ENCODE assay signal across 15 mouse cellular contexts in genomic region chr13:63102848-63103585, GRCm38 (mm10).
DNase-seq lines count a peak whose midpoint lies in the region; ATAC-seq and TF ChIP-seq lines count a peak whose summit lies in the region.
"Had no signal": no experiment of that assay in that cellular context is flagged by ENCODE, and none has a peak within 500 bp of the region (broad histone marks: within the 10 kb centered on the region; RNA-seq: fewer than 3 reads in every experiment).

No protein-coding gene starts in this region.

- H3K4me2 ChIP-seq in forebrain, embryonic 13.5 days = no peak overlapping the region
- H3K4me2 ChIP-seq in forebrain, embryonic 11.5 days (ENCODE audit: low read depth, low read length, severe bottlenecking) = no peak overlapping the region
- no peak overlapping the region for H3K4me2 ChIP-seq in lung, embryonic 14.5 days
- H3K4me2 ChIP-seq in hindbrain, embryonic 16.5 days (ENCODE audit: low read length) = no peak overlapping the region
- H3K4me2 ChIP-seq: heart, embryonic 11.5 days; neural tube, embryonic 13.5 days had no signal

- no peaks in the 10 kb centered on the region for H3K4me1 ChIP-seq in forebrain, embryonic 13.5 days
- H3K4me1 ChIP-seq in forebrain, embryonic 11.5 days (replicated peaks; ENCODE audit: control insufficient read depth, insufficient read depth, low read length) = no peaks in the 10 kb centered on the region
- peaks cover 14% of the 10 kb centered on the region for H3K4me1 ChIP-seq in lung, embryonic 14.5 days (ENCODE audit: insufficient read depth)
- no peaks in the 10 kb centered on the region for H3K4me1 ChIP-seq in hindbrain, embryonic 16.5 days (ENCODE audit: control insufficient read depth, insufficient read depth, low read depth, low read length)
- H3K4me1 ChIP-seq: neural tube, embryonic 13.5 days had no signal

- no peak overlapping the region for H3ac ChIP-seq in C2C12 (ENCODE audit: control insufficient read depth, insufficient read length, low read depth)

- H3K36me3 ChIP-seq in forebrain, embryonic 13.5 days (ENCODE audit: poor library complexity, severe bottlenecking) = no peaks in the 10 kb centered on the region
- no peaks in the 10 kb centered on the region for H3K36me3 ChIP-seq in forebrain, embryonic 11.5 days (ENCODE audit: control insufficient read depth, insufficient read depth, low read length)
- no peaks in the 10 kb centered on the region for H3K36me3 ChIP-seq in lung, embryonic 14.5 days (ENCODE audit: insufficient read depth)
- no peaks in the 10 kb centered on the region for H3K36me3 ChIP-seq in C2C12 (ENCODE audit: control insufficient read depth, insufficient read depth)
- no peaks in the 10 kb centered on the region for H3K36me3 ChIP-seq in hindbrain, embryonic 16.5 days (ENCODE audit: control insufficient read depth, insufficient read depth, low read length)
- H3K36me3 ChIP-seq: neural tube, embryonic 13.5 days had no signal

- H3K27ac ChIP-seq in forebrain, embryonic 13.5 days = no peak overlapping the region
- no peak overlapping the region for H3K27ac ChIP-seq in forebrain, embryonic 11.5 days (ENCODE audit: low read depth, low read length)
- H3K27ac ChIP-seq in lung, embryonic 14.5 days (ENCODE audit: low read depth) = peak overlapping the region; percentile 65; the same call in 1 of the 2 replicates
- H3K27ac ChIP-seq in hindbrain, embryonic 16.5 days (ENCODE audit: low read depth, low read length) = no peak overlapping the region
- H3K27ac ChIP-seq: gastrocnemius, adult 2 months; kidney, postnatal 0 days; neural tube, embryonic 13.5 days had no signal

- H3K27me3 ChIP-seq in forebrain, embryonic 13.5 days = peaks cover 5% of the 10 kb centered on the region
- H3K27me3 ChIP-seq in forebrain, embryonic 11.5 days (ENCODE audit: control insufficient read depth, insufficient read depth, low read length) = no peaks in the 10 kb centered on the region
- no peaks in the 10 kb centered on the region for H3K27me3 ChIP-seq in lung, embryonic 14.5 days (ENCODE audit: insufficient read depth, low read length)
- H3K27me3 ChIP-seq in C2C12 (ENCODE audit: control insufficient read depth, insufficient read depth, insufficient read length) = no peaks in the 10 kb centered on the region
- H3K27me3 ChIP-seq in hindbrain, embryonic 16.5 days (replicated peaks; ENCODE audit: control insufficient read depth, insufficient read depth, low read length) = no peaks in the 10 kb centered on the region
- H3K27me3 ChIP-seq: neural tube, embryonic 13.5 days had no signal

- H3K9me3 ChIP-seq in forebrain, embryonic 13.5 days (replicated peaks) = no peaks in the 10 kb centered on the region
- no peaks in the 10 kb centered on the region for H3K9me3 ChIP-seq in forebrain, embryonic 11.5 days (ENCODE audit: control insufficient read depth, low read length)
- no peaks in the 10 kb centered on the region for H3K9me3 ChIP-seq in lung, embryonic 14.5 days (ENCODE audit: low read depth, low read length)
- no peaks in the 10 kb centered on the region for H3K9me3 ChIP-seq in hindbrain, embryonic 16.5 days (ENCODE audit: control insufficient read depth, low read length)
- H3K9me3 ChIP-seq: neural tube, embryonic 13.5 days had no signal

- no peaks in the 10 kb centered on the region for H3K79me2 ChIP-seq in C2C12 (ENCODE audit: control insufficient read depth, insufficient read depth)

- no peak for DNase-seq in forebrain, embryonic 11.5 days (ENCODE audit: low spot score)
- peak; percentile 67 for DNase-seq in lung, embryonic 14.5 days
- no peak for DNase-seq in lung, postnatal 25 days (ENCODE audit: low spot score)
- no peak for DNase-seq in thymus, postnatal 4 days
- DNase-seq in testis, postnatal 14 days (ENCODE audit: low spot score) = no peak
- DNase-seq: cerebellum, adult 11-12 months; gastrocnemius, adult 2 months; layer of hippocampus, adult 9-11 months had no signal

- no peak for TF ChIP-seq CTCF in lung, embryonic 14.5 days (IDR thresholded peaks at IDR 0.05; ENCODE audit: low read depth)
- no peak for TF ChIP-seq CTCF in C2C12 (IDR thresholded peaks at IDR 0.05; ENCODE audit: control insufficient read depth, insufficient read depth, insufficient read length)

- H3K79me3 ChIP-seq in C2C12 (ENCODE audit: low read depth) = no peaks in the 10 kb centered on the region

- ATAC-seq in forebrain, embryonic 13.5 days = peak; percentile 30; the same call in 1 of the 2 replicates
- ATAC-seq in forebrain, embryonic 11.5 days (replicated peaks; ENCODE audit: low FRiP score) = no peak
- peak; percentile 78 for ATAC-seq in lung, embryonic 14.5 days (ENCODE audit: insufficient read depth)
- 0 out of 2 replicates have a peak, but pooled peaks have one; percentile 42 for ATAC-seq in hindbrain, embryonic 16.5 days

- H3K4me3 ChIP-seq in forebrain, embryonic 13.5 days = no peak overlapping the region
- no peak overlapping the region for H3K4me3 ChIP-seq in forebrain, embryonic 11.5 days (ENCODE audit: low read depth, low read length)
- no peak overlapping the region for H3K4me3 ChIP-seq in lung, embryonic 14.5 days (ENCODE audit: low read depth, low read length)
- no peak overlapping the region for H3K4me3 ChIP-seq in C2C12 (ENCODE audit: insufficient read depth, poor library complexity, severe bottlenecking)
- H3K4me3 ChIP-seq in hindbrain, embryonic 16.5 days (ENCODE audit: low read length) = no peak overlapping the region
- H3K4me3 ChIP-seq: gastrocnemius, adult 2 months; megakaryocyte, embryonic 14.5 days; neural tube, embryonic 13.5 days had no signal

- 67% methylated on average over 8 of the region's 8 CpGs for WGBS in forebrain, embryonic 13.5 days
- WGBS in forebrain, embryonic 11.5 days = 74% methylated on average over 8 of the region's 8 CpGs
- 25% methylated on average over 8 of the region's 8 CpGs for WGBS in lung, embryonic 14.5 days
- WGBS in hindbrain, embryonic 16.5 days = 35% methylated on average over 8 of the region's 8 CpGs

- H3K9ac ChIP-seq in forebrain, embryonic 13.5 days = no peak overlapping the region
- H3K9ac ChIP-seq in forebrain, embryonic 11.5 days (ENCODE audit: low read length) = no peak overlapping the region
- no peak overlapping the region for H3K9ac ChIP-seq in lung, embryonic 14.5 days
- no peak overlapping the region for H3K9ac ChIP-seq in hindbrain, embryonic 16.5 days (ENCODE audit: low read depth, low read length)
- H3K9ac ChIP-seq: neural tube, embryonic 13.5 days had no signal

TF ChIP-seq in C2C12, 6 proteins besides CTCF, POLR2A, EP300 and RAD21:
- TF ChIP-seq MYOD1 (IDR thresholded peaks at IDR 0.05; ENCODE audit: control insufficient read depth, insufficient read length, low read depth) (peak; percentile 67), MAX (IDR thresholded peaks at IDR 0.05) (no peak), CEBPB (IDR thresholded peaks at IDR 0.05; ENCODE audit: low read depth) (no peak), FOSL1 (IDR thresholded peaks at IDR 0.05; ENCODE audit: insufficient read depth, low read length, poor library complexity, severe bottlenecking) (no peak), MYOG (IDR thresholded peaks at IDR 0.05; ENCODE audit: control insufficient read depth, extremely low read depth, insufficient read length) (no peak), USF1 (IDR thresholded peaks at IDR 0.05; ENCODE audit: low read depth) (no peak)
